8 mouse cellular contexts compared by ENCODE assay signal in genomic region chr15:31530659-31531445, GRCm38 (mm10). TPM values are rescaled to one million over a fixed set of nuclear protein-coding genes. Genes with fewer than 3 reads are reported as not detected.
DNase-seq lines count a peak whose midpoint lies in the region; ATAC-seq and TF ChIP-seq lines count a peak whose summit lies in the region.

March6 (minus strand) TSS chr15:31531053.

- TF ChIP-seq POLR2A in brain, embryonic 14.5 days (IDR thresholded peaks at IDR 0.05; ENCODE audit: borderline replicate concordance, extremely low read depth, insufficient read depth, insufficient read length, poor library complexity, severe bottlenecking) = peak; percentile 81; the same call in 1 of the 2 replicates

- H3K27me3 ChIP-seq in heart, embryonic 11.5 days (ENCODE audit: control insufficient read depth, insufficient read depth, low read length) = no peaks in the 10 kb centered on the region
- H3K27me3 ChIP-seq in kidney, embryonic 16.5 days (ENCODE audit: insufficient read depth, low read length) = no peaks in the 10 kb centered on the region

- H3K27ac ChIP-seq in heart, embryonic 11.5 days (ENCODE audit: low read depth, low read length) = peak within 1 kb of the TSS; percentile 99
- peak within 1 kb of the TSS; percentile 98 for H3K27ac ChIP-seq in kidney, embryonic 16.5 days (ENCODE audit: low read length)

- peak within 1 kb of the TSS; percentile 80 for H3K4me2 ChIP-seq in heart, embryonic 11.5 days
- H3K4me2 ChIP-seq in kidney, embryonic 16.5 days (replicated peaks; ENCODE audit: low read depth, low read length) = peak within 1 kb of the TSS; percentile 68

- peak within 1 kb of the TSS; percentile 95 for H3K9ac ChIP-seq in heart, embryonic 11.5 days (ENCODE audit: low read depth, low read length)
- H3K9ac ChIP-seq in kidney, embryonic 16.5 days (replicated peaks; ENCODE audit: low read length) = peak within 1 kb of the TSS; percentile 94

- peaks cover 7% of the 10 kb centered on the region for H3K4me1 ChIP-seq in heart, embryonic 11.5 days (ENCODE audit: control insufficient read depth, insufficient read depth, low read length)
- peaks cover 13% of the 10 kb centered on the region for H3K4me1 ChIP-seq in kidney, embryonic 16.5 days (ENCODE audit: insufficient read depth, low read length)

- no peaks in the 10 kb centered on the region for H3K36me3 ChIP-seq in heart, embryonic 11.5 days (ENCODE audit: control insufficient read depth, insufficient read depth, low read length)
- H3K36me3 ChIP-seq in kidney, embryonic 16.5 days (ENCODE audit: insufficient read depth, low read length) = peaks cover 6% of the 10 kb centered on the region; the same call in 1 of the 2 replicates

- no peak for TF ChIP-seq CTCF in brain, embryonic 14.5 days (IDR thresholded peaks at IDR 0.05; ENCODE audit: borderline replicate concordance, extremely low read depth, insufficient read depth, insufficient read length)

- WGBS in heart, embryonic 11.5 days (ENCODE audit: insufficient replicate concordance) = under 1% methylated on average over 95 of the region's 132 CpGs
- WGBS in kidney, embryonic 16.5 days = under 1% methylated on average over 59 of the region's 132 CpGs

- ATAC-seq in erythroblast, adult 5-6 weeks (replicated peaks; ENCODE audit: low FRiP score, poor library complexity, severe bottlenecking) = peak; percentile 74
- ATAC-seq in heart, embryonic 11.5 days (replicated peaks; ENCODE audit: insufficient number of reproducible peaks, low FRiP score, low TSS enrichment) = peak; percentile 93
- peak; percentile 94 for ATAC-seq in kidney, embryonic 16.5 days (ENCODE audit: low FRiP score, low TSS enrichment)

- peak; percentile 92 to 94 for DNase-seq in B cell, adult 2 months
- peak; percentile 98 for DNase-seq in brain, embryonic 14.5 days (ENCODE audit: low read depth)
- DNase-seq in liver = peak; percentile 93
- DNase-seq in monocyte, adult 2 months (ENCODE audit: low read depth in 1 of 2, low spot score in 2 of 2) = peak; percentile 42 to 73
- peak; percentile 79 to 85 for DNase-seq in spleen, postnatal 14 days (ENCODE audit: low spot score in 2 of 2)

- peak within 1 kb of the TSS; percentile 97 for H3K4me3 ChIP-seq in heart, embryonic 11.5 days (ENCODE audit: low read depth, low read length)
- peak within 1 kb of the TSS; percentile 85 for H3K4me3 ChIP-seq in kidney, embryonic 16.5 days (ENCODE audit: low read length)

- H3K9me3 ChIP-seq in heart, embryonic 11.5 days (replicated peaks; ENCODE audit: control insufficient read depth, low read length) = no peaks in the 10 kb centered on the region
- no peaks in the 10 kb centered on the region for H3K9me3 ChIP-seq in kidney, embryonic 16.5 days (ENCODE audit: low read length)

RNA-seq across cellular contexts. Expression of gene March6, which starts in this region (rescaled TPM):
- 72.7 and 109 TPM in 2 replicates for polyA plus RNA-seq in brain, embryonic 14.5 days (2012; rRNA removed)
- total RNA-seq in erythroblast, adult 5-6 weeks (2015; ENCODE audit: low replicate concordance) = 32.1 and 35.5 TPM in 2 replicates
- total RNA-seq in erythroblast, adult 5-6 weeks (2017; ENCODE audit: low replicate concordance) = 54.5 and 59.6 TPM in 2 replicates
- 31.1 and 40.9 TPM in 2 replicates for polyA plus RNA-seq in heart, embryonic 11.5 days (2014; fragmentation: Nextera tagmentation; extraction: Ambion mirVana)
- polyA plus RNA-seq in kidney, embryonic 16.5 days (2015; fragmentation: Nextera tagmentation; extraction: Ambion mirVana) = 37.4 and 37.7 TPM in 2 replicates

Comparison
In these comparisons a context has a peak if more than half of its experiments do, and no peak if none do; other contexts are left out.
1. Peak in every context shown above with its lines: DNase-seq, ATAC-seq, H3K4me3 ChIP-seq and H3K27ac ChIP-seq.